Mouse (Mus musculus) E14TG2a.4 (cell line): ENCODE measurements around the gene Fam172a.

ENCODE experiments used
- CTCF ChIP-seq: conservative IDR thresholded peaks from 2 replicates; pipeline ENCODE4 v1.5.1; 2014; ENCODE audit warnings: low read length
- NANOG ChIP-seq: IDR thresholded peaks from 2 replicates; pipeline ENCODE4 v1.6.1; 2014; ENCODE audit warnings: borderline replicate concordance, low read length, mixed read lengths

- no peak for TF ChIP-seq CTCF
- no peak for TF ChIP-seq NANOG
These were observed 195.8 kb downstream of the Fam172a start for GRCm38 (mm10) chr13:77897619-77898018.
